In genomic region chr17:81291829-81292228, GRCm38 (mm10) we compare ENCODE assay signal across 32 mouse cellular contexts.
"Had no signal": no experiment of that assay in that cellular context is flagged by ENCODE, and none has a peak within 500 bp of the region (broad histone marks: within the 10 kb centered on the region; RNA-seq: fewer than 3 reads in every experiment).

No protein-coding gene starts in this region.

- H3K9me3 ChIP-seq: limb, embryonic 12.5 days; limb, embryonic 13.5 days; limb, embryonic 15.5 days; liver, embryonic 13.5 days; liver, embryonic 15.5 days; lung, embryonic 15.5 days; midbrain, embryonic 10.5 days; midbrain, embryonic 12.5 days; midbrain, embryonic 13.5 days; midbrain, embryonic 15.5 days; neural tube, embryonic 12.5 days had no signal

- DNase-seq: left cerebral cortex, postnatal 4 days; liver; liver, embryonic 13.5 days; liver, postnatal 0 days; lung, adult 18-20 months; lung, adult 2 months; lung, embryonic 14.5 days; lung, postnatal 10 days; lung, postnatal 14 days; lung, postnatal 36 days; lung, postnatal 4 days; midbrain, embryonic 14.5 days had no signal

- H3K27ac ChIP-seq: left cerebral cortex, adult 2 months; limb, embryonic 12.5 days; limb, embryonic 13.5 days; limb, embryonic 15.5 days; liver, embryonic 12.5 days; liver, embryonic 13.5 days; liver, embryonic 14.5 days; liver, embryonic 15.5 days; lung, embryonic 15.5 days; macrophage; midbrain, embryonic 10.5 days; midbrain, embryonic 12.5 days; midbrain, embryonic 13.5 days; midbrain, embryonic 15.5 days; neural tube, embryonic 12.5 days had no signal

- H3K36me3 ChIP-seq: limb, embryonic 12.5 days; limb, embryonic 13.5 days; limb, embryonic 15.5 days; liver, embryonic 12.5 days; liver, embryonic 13.5 days; liver, embryonic 15.5 days; lung, embryonic 15.5 days; midbrain, embryonic 10.5 days; midbrain, embryonic 12.5 days; midbrain, embryonic 13.5 days; midbrain, embryonic 15.5 days; neural tube, embryonic 12.5 days had no signal

- H3K27me3 ChIP-seq: limb, embryonic 12.5 days; limb, embryonic 13.5 days; limb, embryonic 15.5 days; liver, embryonic 12.5 days; liver, embryonic 13.5 days; liver, embryonic 15.5 days; lung, embryonic 15.5 days; megakaryocyte, embryonic 14.5 days; midbrain, embryonic 12.5 days; midbrain, embryonic 13.5 days; midbrain, embryonic 15.5 days; neural tube, embryonic 12.5 days had no signal

- H3K4me1 ChIP-seq: limb, embryonic 12.5 days; limb, embryonic 13.5 days; limb, embryonic 15.5 days; liver, embryonic 12.5 days; liver, embryonic 13.5 days; liver, embryonic 15.5 days; lung, embryonic 15.5 days; megakaryocyte, embryonic 14.5 days; midbrain, embryonic 10.5 days; midbrain, embryonic 12.5 days; midbrain, embryonic 13.5 days; midbrain, embryonic 15.5 days; neural tube, embryonic 12.5 days had no signal

- H3K4me2 ChIP-seq: limb, embryonic 12.5 days; limb, embryonic 13.5 days; limb, embryonic 15.5 days; liver, embryonic 11.5 days; liver, embryonic 12.5 days; liver, embryonic 13.5 days; liver, embryonic 15.5 days; lung, embryonic 14.5 days; lung, embryonic 15.5 days; midbrain, embryonic 11.5 days; midbrain, embryonic 12.5 days; midbrain, embryonic 13.5 days; midbrain, embryonic 15.5 days; neural tube, embryonic 12.5 days had no signal

- H3K9ac ChIP-seq: limb, embryonic 12.5 days; limb, embryonic 13.5 days; limb, embryonic 15.5 days; liver, embryonic 12.5 days; liver, embryonic 13.5 days; liver, embryonic 14.5 days; liver, embryonic 15.5 days; liver, postnatal 0 days; lung, embryonic 14.5 days; lung, embryonic 15.5 days; midbrain, embryonic 12.5 days; midbrain, embryonic 13.5 days; midbrain, embryonic 15.5 days; neural tube, embryonic 12.5 days had no signal

- H3K4me3 ChIP-seq: left cerebral cortex, adult 2 months; limb, embryonic 12.5 days; limb, embryonic 13.5 days; limb, embryonic 15.5 days; liver, embryonic 12.5 days; liver, embryonic 13.5 days; liver, embryonic 15.5 days; lung, embryonic 15.5 days; megakaryocyte, embryonic 14.5 days; midbrain, embryonic 10.5 days; midbrain, embryonic 12.5 days; midbrain, embryonic 13.5 days; midbrain, embryonic 15.5 days; myocyte; neural tube, embryonic 12.5 days had no signal

- ATAC-seq: liver, embryonic 12.5 days; liver, postnatal 0 days; lung, postnatal 0 days; midbrain, embryonic 13.5 days; midbrain, embryonic 15.5 days; midbrain, embryonic 16.5 days had no signal
